Mouse (Mus musculus) gastrocnemius, postnatal 36 days (tissue): ENCODE results near the gene Rbks. TPM values are rescaled to one million over a fixed set of nuclear protein-coding genes. Genes with fewer than 3 reads are reported as not detected.
A peak's percentile ranks its signal among the peaks of the same experiment; 100 is the strongest.

ENCODE experiments used
- DNase-seq, 2 experiments: peaks; one replicate each; pipeline ENCODE4 v3.0.0; 2022
- intact Hi-C: fragments of 180-260 bp; cut with DNase I; formaldehyde crosslinking; loops from one replicate; pipeline ENCODE4 v1.15.1; 2025
- total RNA-seq, 2 experiments: library from RNA; stranded (reverse); gene quantifications; 2 replicates each; pipeline ENCODE4 v1.2.3; 2021

Gene Rbks
- total RNA-seq, 2 experiments from 2014 or later, result 3.3 to 3.9 TPM

DNA sequence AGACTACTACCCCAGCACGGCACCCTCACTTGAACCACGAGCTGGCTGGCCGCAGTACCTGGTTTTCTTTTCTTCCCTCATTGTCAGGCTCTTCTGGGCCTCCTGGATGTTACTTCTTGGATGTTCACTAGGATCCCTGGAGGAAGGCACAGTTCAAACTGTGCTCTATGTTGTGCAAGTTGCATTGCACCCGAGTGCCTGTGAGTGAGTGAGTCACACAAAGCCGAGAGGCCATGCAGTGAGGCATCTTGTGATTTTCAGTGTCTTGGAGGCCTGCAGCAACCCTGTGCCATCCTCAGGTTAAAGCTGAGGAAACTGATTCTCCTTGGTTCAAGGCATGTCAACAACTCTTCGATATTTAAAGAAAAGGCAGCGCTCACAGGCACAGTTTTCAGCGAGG, 68.9 kb downstream of the Rbks start:
- intact Hi-C loops, result no loop called here
- no peak for DNase-seq

DNA sequence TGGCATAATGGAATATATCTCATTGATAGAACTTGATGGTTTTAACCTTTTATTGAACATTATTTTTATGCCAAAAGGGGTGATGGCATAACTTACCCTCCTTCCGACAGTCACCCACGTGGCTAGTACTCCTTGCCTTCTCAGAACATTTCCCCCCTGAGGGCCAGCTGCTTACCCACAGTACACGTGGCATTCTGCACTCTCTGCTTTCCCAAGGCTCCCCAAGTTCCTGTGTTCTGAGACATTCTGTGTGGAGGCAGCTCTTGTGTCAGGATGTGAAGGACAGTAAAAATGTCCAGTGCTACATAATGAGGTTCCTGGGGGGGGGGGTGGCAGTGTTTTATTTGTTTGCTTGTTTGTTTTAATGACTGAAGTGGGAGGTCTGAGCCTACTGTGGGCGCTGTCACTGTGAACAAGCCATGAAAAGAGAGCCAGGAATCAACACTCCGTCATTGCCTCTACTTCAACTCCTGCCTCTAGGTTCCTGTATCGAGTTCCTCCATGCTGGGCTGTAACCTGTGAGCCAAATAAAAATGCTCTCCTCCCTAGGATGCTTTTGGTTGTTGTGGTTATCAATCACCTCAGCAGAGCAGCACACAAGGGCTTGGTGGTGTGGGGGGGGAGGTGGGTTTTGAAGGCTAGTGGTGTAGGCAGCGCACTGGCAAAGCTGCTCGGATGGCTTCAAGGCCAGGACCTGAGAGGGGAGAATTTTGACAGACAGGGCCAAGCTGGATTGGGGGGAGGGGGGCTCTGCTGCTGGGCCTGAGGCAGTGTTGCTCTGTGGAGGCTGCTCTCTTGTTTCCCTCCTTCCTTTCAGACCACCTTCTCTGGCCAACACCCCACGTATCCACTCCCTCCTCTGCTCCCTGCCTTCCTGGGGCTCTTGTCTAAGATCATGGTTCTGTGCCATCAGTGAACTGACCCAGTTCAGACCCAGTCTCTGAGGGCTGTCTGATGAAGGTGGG, 69.6 kb downstream of the Rbks start:
- DNase-seq, result no peak
- intact Hi-C loops, result no loop called here

GRCm38 (mm10) chr5:31627117-31627516, 70.3 kb downstream of the Rbks start:
- no peak for DNase-seq
- intact Hi-C loops, result no loop called here

- no peak for DNase-seq
- intact Hi-C loops, result no loop called here
Observed at GRCm38 (mm10) chr5:31620326-31620725, 77.1 kb downstream of the Rbks start.

DNA sequence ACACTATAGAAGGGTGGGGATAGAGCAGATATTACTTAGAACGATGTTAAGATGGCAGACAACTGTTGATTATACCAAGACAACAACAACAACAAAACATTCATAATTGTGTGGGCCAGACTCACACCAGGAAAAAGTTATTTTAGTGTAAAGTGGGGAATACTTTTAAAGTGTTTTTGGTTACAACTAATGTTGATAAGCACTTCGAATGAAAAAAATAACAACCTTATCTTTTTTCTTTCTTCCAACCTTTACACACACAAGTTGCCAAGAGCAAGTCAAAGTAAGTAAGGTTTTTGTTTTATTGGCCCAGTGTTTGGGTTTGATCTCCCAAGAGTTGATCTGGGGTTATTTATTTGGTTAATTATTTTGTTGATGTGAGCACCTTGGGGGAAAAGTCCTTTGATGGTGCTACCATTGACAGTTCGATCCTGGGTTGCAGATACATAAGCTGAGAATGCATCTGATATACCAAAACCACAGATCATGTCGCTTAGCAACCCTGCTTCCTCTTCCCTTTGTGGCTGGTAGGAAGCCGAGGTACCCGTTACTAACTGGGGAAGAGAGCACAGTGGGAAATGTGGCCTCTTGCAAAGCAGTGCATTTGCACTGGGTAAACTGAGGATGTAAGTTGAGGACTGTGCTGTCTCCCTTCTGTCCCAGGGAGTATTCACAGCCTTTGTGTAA, 82.9 kb downstream of the Rbks start:
- intact Hi-C loops, result loop anchor here (5.0 kb wide), 2 partner anchors 37 to 47 kb away; no protein-coding TSS in a partner anchor
- no peak for DNase-seq

GRCm38 (mm10) chr5:31613852-31614286, 83.6 kb downstream of the Rbks start:
- DNase-seq, result peak; percentile 71 to 84
- intact Hi-C loops, result loop anchor here (5.0 kb wide), 1 partner anchor 37 kb away; no protein-coding TSS in a partner anchor

- intact Hi-C loops, result loop anchor here (5.0 kb wide), 1 partner anchor 34 kb away; no protein-coding TSS in a partner anchor
Observed at GRCm38 (mm10) chr5:31611186-31611585, 86.2 kb downstream of the Rbks start.

GRCm38 (mm10) chr5:31610376-31611086, 86.9 kb downstream of the Rbks start:
- DNase-seq, result no peak
- intact Hi-C loops, result loop anchor here (5.0 kb wide), 1 partner anchor 33 kb away; no protein-coding TSS in a partner anchor

More at GRCm38 (mm10) chr5:31611186-31611585, 86.2 kb downstream of the Rbks start:
- DNase-seq, result no peak

- DNase-seq, result peak; percentile 44 to 80
- intact Hi-C loops, result no loop called here
Observed at GRCm38 (mm10) chr5:31606151-31606550, 91.3 kb downstream of the Rbks start.

DNA sequence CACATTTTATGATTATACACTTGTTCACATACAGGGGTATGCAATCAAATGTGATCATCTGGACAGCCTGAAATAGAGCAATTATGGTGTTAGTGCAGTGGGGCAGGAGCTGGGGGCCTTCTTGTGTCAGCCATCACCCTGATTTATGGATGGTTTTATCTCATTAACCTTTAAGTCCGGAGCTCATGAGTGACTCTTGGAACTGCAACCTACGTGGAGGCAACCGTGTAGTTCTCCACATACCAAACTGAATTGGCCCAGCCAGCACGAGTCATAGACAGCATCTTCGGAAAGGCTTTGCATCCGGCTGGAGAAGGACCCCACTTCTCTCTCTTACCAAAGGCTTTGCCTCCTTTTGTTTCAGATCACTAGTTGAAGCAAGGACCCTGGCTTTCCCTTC, 93.7 kb downstream of the Rbks start:
- DNase-seq, result no peak
- intact Hi-C loops, result no loop called here

DNA sequence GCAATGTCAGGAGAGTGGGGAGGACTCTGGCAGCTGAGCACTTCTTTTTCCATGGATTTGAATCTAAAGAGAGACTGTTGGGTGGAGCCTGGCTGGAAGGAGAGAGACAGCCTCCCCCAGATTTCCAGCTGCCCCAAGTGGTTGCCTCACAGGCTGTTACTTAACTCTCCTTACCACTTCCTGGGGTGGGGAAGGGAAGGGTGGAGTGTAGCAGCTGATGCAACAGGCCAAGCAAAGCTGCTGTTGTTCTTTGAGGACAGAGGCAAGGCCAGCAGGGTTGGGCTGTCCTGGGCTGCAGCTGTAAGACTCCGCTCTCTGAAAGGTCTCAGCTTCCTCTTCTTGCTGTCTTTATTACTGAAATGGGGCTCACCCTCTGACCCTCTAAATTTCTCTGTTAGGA, 95.0 kb downstream of the Rbks start:
- intact Hi-C loops, result no loop called here
- DNase-seq, result peak; percentile 55 to 70

DNA sequence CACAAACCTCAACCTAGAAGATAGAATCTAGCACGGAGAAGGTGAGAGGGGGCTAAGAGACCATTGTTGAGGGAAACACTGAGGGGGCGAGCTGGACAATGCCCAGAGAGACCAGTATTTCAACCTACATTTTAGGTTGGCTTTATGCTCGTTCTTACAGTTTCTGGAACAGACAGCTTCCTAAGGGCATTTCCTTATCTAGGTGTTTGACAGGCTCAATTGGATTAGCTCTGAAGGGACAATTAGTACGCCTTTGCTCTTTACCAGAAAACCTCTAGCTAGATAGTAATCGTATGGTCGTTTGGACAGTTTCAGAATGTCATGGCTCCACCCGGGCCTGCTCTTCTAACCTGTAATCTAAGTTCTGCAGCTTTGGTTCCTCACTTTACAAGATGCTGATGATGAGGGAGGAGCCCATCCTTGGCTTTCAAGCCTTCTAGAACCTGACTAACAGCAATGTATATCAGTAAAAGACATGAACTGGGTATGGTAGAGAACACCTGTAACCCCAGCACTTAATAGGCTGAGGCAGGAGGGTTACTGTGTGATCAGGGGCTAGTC, 96.2 kb downstream of the Rbks start:
- intact Hi-C loops, result no loop called here
- no peak for DNase-seq

DNA sequence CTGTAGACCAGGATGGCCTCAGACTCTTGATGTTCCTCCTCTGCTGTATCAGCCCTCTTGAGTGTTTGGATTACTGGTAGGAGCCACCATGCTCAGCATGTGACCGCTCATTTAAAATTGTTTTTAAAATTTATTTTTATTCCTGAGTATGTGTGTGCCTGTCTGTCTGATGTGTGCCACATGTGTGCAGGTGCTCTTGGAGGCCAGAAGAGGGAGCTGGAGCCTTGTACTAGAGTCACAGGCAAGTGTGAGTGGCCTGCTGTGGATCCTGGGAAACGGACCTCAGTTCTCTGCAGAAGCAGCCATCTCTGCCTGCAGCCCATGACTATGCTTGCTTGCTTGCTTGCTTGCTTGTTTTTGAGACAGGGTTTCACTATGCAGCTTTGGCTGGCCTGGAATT, 98.3 kb downstream of the Rbks start:
- intact Hi-C loops, result loop anchor here (2.0 kb wide), 1 partner anchor 598 kb away; no protein-coding TSS in a partner anchor
- DNase-seq, result no peak

DNA sequence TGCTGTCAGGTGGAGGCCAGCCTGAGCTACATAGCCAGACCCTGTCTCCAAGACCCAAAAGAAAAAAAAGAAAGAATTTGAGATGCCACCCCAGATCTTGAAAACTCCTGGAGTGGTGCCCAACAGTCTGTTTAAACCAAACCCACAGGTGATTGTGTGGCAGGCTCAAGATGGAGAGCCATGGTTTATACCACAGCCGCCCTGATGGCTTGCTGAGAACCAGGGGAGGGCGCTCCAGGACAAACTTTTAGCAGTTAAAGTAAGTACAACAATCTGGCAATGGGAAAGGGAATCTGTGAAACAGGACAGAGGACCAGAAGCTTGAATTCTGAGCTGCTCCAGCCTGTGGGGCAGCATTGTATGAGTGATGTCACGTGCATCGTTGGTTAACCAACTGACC, 98.8 kb downstream of the Rbks start:
- intact Hi-C loops, result loop anchor here (2.0 kb wide), 1 partner anchor 598 kb away; no protein-coding TSS in a partner anchor
- DNase-seq, result no peak

DNA sequence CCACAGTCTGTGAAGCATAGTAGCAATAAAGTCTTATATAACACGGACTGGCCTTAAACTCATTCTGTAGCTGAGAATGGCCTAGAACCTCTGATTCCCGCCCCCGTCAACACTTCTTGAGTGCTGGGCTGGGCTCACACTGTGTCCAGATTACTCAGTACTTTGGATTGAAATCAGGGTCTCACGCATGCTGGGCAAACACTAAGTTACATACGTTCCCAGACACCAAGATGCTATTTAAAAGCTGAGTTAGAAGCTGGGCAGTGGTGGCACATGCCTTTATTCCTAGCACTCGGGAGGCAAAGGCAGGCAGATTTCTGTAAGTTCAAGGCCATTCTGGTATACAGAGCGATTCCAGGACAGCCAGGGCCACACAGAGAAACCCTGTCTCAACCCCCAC, 99.3 kb downstream of the Rbks start:
- DNase-seq, result no peak
- intact Hi-C loops, result loop anchor here (2.0 kb wide), 1 partner anchor 599 kb away; no protein-coding TSS in a partner anchor

DNA sequence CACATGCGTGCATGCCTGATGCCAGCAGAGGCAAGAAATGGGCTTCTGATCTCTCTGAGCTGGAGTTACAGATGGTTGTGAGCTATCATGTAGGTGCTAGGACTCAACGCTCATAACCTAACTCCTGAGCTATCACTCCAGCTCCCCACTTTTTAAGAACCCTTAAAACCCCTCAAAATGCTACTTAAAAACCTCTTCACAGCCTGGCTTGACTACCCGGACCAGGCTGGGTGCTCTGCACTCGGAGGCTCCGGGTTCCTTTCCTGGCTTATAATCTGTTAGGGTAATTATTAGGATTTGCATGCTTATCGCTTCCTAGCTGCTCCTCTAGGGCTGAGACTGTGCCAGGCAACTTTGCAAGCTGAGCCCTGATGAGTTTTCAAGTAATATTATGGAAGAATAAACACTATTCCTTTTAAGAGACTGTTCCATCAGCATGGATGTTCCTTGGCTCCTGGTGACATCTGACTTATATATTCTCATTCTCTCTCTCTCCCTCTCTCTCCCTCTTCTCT, 99.9 kb downstream of the Rbks start:
- intact Hi-C loops, result no loop called here
- DNase-seq, result no peak

DNA sequence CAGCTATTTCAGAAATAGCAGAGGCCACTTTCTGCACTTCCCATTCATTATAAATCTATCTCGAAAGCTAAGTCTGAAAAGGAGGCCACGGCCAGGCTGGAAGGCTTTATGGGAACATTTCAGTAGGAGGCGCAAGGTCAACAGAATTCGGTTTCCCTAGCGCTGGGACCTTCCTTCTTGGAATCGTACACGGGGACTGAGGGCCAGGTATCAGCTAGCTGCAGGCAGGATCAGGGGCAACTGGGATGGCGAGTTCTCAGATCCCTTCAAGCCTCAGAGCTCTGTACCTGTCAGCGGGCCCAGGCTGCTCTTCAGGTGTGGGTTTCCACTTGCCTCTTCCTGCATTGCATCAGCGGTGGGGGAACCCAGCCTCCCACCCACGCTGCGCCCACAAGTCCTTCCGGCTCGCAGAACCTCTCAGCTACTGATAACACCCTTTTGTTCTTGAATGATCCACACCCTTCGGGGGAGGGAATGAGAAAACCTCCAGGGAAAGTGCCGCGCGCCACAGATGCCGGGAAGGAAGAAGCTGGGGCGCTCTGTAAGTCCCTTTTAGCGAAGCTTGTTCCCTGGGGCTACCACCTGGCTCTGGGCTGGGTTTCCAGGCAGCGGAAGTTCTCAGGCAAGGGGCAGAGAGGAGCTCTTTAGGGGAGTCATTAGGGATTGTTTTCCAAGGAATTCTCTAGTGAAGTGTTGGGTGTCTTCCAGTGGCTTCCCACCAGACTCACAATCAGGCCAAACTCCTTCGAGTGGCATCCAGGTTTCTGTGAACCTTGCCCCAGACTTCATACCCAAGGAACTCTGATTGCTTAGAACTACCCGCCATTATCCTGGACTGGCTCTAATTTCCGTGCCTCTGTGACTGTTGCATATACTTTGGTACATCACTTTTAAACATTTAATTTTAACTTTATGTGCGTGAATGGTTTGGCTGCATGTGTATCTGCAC, 100.7 kb downstream of the Rbks start, which contains the start of gene Mrpl33:
Gene Mrpl33, plus strand, starts transcription at position 455 of the 949 bp plus-strand sequence.
- intact Hi-C loops, result no loop called here
- DNase-seq, result peak; percentile 26 to 32

GRCm38 (mm10) chr5:31595868-31596267, 101.6 kb downstream of the Rbks start:
- intact Hi-C loops, result no loop called here

DNA sequence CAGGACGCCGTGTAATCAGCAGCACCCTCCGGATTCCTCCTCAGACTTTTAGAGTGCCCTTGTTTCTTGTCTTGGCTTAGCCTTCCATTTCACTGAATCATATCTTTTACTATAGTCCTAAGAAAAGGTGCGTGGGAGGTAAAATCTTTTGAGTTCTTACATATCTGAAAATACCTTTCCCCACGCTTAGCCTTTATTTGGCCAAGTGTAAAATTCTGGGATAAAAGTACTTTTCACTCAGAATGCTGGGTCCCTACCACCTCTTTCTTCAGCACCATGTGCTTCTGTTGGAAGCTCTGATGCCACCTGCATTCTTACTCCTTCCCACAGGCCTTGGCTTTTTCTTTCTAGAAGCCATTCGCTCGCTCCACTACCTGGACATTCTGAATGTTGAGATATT, 106.3 kb downstream of the Rbks start:
- intact Hi-C loops, result no loop called here

More at GRCm38 (mm10) chr5:31595868-31596267, 101.6 kb downstream of the Rbks start:
- DNase-seq, result no peak

More for the DNA sequence above, 106.3 kb downstream of the Rbks start:
- no peak for DNase-seq
